Mouse (Mus musculus) granulocyte monocyte progenitor cell, adult 5-6 weeks (primary cell): ENCODE results near the gene B3gnt5. TPM values are rescaled to one million over a fixed set of nuclear protein-coding genes. Genes with fewer than 3 reads are reported as not detected.
"Not testable (repeated sequence)": the region's sequence is repeated elsewhere in the genome, so short reads cannot be mapped to it uniquely, and the experiment has no call there.

ENCODE experiments used
- ATAC-seq: replicated peaks from 2 replicates; pipeline ENCODE4 v1.8.0; 2016; ENCODE audit warnings: mild to moderate bottlenecking, moderate TSS enrichment, inconsistent platforms; ENCODE audit not compliant: poor library complexity, severe bottlenecking
- total RNA-seq, 2 experiments: library from RNA; stranded (forward) in 1 of 2; stranded (reverse) in 1 of 2; fragments of 200-712, 200-1000 nt in 1 of 2; fragments of >200 nt in 1 of 2; fragmentation: Nextera tagmentation in 1 of 2; gene quantifications; 2 replicates each; pipeline ENCODE4 v1.2.3; 2014 to 2017

The B3gnt5 gene
- total RNA-seq (2014; fragmentation: Nextera tagmentation), result 20.3 and 21.6 TPM in 2 replicates
- total RNA-seq (2017), result 39.8 and 40.1 TPM in 2 replicates

DNA sequence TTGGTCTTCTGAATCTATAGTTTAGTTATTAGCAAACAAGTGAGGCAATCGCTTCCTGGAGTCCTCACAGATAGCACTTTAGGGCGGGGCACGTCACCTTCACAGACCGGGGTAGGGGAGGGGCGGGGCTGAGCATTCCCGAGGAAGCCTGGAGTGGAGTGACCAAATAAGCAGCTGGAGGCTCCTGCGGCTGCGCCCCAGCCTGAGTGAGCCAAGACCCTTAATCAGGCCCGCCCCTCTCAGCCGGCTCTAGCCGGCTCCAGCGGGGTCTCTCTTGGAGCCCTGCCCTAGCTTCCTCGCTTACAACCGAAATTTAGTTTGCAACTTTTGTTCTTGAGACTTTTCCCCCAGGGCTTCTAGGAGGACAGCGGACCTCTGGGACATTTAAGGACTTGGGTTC is at the start of gene B3gnt5:
TSS of gene B3gnt5 (plus strand) at position 135 of the 400 bp plus-strand sequence.
- peak; percentile 93 for ATAC-seq

DNA sequence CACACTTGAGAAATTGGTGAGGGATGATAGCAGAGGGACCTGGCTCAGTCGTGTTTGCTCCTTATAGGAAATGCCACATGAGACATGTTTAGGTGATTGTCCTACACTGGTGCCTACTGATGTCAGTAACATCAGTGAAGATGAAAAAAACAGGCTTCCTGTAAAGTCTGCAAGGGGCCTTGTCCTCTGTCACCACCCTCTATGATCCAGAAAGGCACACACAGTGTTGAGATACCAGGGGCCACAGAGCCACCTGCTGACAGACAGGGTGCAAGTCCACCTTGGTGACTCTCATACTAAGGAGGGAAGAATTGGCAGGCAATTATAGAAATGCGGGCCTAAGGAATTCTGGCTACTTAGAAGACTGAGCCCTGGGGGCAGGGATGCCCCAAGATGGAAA is 39.0 kb upstream of the B3gnt5 start:
- ATAC-seq, result peak; percentile 46

DNA sequence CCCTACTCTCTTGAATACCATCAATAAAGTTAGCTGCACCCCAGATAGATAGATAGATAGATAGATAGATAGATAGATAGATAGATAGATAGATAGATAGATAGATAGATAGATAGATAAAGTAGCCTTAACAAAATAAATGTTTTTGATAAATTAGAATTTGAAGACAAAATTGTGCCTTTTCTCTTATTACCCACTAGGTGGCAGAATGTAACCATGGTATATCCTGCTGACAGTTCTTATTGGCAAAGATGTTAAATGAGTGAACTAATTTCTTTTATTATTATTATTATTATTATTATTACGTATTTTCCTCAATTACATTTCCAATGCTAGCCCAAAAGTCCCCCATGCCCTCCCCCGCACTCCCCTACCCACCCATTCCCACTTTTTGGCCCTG is 35.9 kb upstream of the B3gnt5 start:
- not testable (repeated sequence) for ATAC-seq

DNA sequence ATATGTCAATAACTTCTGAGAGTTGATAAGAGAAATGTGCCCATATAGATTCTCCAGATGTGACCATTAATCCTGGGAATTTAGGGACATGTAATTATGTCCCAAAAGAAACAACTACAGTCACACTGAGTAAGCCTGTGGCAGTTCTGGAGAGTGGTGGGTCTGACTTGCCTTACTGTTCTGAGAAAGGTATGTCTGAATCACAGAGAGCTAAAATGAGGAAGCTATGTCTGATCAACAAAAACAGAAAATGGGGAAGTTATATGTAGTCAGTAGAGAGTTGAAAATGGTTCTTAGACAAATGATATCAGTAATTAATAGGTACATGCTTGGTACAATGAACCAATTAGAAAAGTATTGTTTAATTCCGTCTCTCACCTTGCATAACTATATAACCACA is 27.1 kb upstream of the B3gnt5 start:
- peak; percentile 95 for ATAC-seq

DNA sequence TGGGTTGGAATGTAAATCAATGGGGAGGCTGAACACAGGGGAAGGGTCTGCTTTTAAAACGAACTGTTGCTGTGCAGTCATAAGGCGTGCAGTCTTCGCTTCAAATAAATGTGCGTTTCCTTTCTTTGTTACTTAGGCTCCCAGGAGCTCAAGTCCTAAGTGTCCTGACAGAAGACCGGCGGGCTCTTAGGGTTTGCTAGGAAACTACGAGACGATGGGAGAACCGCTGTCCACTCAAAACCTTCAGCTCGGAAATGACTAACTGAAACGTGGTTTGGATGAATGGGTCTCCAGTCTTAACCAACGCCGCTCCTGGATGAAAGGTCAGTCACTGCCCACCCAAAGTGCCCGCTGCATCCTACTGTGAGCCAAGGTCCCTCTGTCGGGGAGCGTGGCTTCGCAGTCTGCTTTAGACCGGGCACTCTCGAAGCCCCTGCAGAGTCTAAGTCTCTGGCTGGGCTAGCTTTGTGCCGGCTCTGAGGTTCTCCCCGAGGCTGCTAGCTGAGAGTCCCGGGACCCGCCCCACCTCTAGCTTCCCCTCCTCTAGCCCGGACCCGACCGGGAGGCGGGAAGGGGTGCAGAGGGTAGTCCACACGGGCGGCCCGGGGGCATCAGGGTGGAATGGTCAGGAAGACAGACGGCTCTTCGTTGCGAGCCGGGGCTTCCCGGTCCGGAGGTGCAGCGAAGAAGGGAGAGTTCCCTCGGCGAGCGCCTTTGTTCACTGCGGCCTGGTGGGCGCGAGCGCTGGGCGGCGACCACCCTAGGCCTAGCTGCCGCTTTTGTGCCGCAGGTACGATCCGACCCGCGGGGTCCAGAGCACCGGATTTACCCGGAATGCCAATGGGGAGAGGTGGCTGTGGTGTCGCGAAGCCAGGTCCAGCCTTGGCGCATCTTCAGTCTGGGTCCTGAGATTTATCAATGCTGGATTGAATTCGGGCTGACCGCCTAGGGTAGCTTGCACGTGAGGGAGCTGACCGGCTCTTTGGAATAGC is 793 bp downstream of the B3gnt5 start:
- ATAC-seq, result peak; percentile 62

DNA sequence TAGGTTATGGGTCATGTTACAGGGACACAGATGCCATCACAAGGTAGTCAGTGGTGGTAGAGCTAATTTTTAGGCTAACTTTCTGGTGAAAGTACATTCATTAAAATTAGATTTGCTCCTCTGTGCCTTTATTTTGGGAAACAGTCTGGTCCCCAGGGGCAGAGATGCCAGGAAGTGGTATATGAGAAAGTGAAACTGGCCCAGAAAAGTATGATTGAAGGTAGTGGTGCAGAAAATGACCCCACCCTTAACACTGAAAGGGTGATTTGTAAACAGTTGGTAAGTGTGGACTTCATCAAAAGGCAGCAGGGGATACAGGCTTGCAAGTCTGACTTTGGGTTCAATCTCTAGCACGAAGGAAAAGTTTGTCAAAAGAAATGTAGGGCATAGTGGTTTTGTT is 1.7 kb downstream of the B3gnt5 start:
- ATAC-seq, result 0 out of 2 replicates have a peak, but pooled peaks have one; percentile 26

DNA sequence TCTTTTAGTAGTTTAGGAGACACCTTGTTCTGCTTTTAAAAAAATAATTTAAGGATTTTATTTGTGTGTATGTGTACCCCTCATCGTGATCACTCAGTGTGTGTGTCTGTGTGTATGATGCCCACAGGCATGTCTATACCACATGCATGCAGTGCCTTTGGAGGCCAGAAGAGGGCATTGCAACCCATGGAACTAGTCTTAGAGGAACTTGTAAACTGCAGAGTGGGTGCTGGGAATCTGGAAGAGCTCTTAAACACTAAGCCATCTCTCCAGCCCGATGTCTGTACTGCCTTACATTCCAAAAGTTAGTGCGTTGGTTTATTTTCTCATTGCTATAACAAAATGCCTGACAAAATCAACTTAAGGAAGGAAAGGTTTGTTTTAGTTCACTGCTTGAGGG is 6.1 kb downstream of the B3gnt5 start:
- no peak for ATAC-seq

DNA sequence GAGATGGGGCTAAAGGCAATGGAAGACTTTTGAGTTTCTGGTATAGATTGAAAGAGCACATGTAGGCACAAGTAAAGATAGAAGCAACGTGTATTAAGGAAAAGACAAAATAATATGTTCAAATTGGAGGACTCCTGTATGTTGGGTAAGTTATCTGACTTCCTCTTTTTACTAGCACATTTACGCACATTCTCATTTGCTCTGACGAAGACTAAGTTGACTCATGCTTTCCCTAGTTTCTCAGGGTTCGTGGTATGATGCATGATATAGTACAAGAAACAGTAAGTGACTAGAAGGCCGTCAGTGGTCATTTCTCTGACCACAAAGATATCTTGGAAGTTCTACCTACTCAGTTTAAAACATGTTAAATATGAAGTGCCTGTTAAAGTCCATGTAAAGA is 8.0 kb downstream of the B3gnt5 start:
- peak; percentile 95 for ATAC-seq

DNA sequence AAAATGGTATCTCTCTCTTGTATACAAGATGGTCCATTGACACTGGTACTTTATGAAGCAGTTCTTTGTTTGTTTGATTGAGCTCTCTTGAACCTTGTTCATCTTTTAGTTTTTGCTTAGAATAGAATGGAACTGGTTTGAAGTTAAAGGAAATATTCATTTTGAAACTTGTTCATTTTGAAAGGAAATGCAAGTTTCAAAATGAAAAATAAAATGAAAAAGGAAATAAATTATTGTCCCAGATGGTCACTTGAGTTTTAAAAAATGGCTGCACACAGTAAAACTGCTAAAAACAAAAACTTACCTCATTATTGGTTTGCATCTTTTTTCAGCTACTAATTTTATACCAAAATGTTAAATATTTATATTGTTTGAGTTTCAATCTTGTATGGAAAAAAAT is 12.0 kb downstream of the B3gnt5 start:
- ATAC-seq, result no peak

DNA sequence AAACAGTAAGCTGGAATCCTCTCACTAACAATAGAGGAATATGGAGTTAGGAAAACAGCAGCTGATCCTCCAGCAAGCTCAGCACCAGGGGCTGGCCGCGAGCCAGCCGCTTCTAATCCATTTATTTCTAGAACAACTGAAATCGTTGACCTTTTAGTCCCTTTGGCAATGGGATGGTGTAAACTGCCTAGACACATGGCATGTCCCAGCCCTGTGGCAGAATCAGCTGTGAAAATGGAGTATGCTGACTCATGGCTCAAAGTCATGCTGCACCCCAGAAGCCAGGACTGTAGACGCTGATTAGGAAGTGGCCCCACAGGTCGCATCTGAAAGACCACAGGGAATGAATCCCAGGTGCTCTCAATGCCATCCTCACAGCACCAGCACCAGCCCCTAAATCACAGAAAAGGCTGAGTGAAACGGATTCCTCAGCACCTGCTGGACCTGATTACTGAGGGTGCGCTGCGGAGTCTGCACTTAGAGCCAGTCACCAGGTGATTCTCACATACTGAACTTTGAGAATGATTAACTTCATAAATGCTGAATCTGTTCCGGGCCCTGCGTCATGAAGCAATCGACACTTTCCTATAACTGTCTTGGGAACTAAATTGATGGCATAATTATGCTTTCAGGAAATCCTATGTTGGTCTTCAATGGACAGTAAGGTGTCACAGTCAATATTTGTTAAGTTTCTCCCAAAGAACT is 26.5 kb downstream of the B3gnt5 start:
- no peak for ATAC-seq

DNA sequence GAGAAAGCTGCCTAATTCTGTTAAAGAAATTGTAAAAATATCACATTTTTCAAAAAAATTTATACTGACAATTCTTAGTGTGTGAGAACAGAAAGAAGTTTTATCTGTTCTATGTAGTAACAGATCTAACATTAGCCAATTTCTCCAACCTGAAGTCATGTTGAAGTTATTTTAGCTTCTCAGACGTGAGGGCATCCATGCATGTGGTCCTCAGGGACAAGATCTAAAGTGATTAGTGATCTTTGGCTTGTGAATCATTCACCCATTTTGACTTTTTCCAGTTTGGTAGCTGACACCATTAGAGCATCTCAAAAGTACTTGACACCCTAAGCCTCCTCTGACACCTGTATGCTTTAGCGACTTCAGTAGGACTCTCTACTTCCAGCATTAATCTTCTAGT is 29.9 kb downstream of the B3gnt5 start:
- ATAC-seq, result no peak

DNA sequence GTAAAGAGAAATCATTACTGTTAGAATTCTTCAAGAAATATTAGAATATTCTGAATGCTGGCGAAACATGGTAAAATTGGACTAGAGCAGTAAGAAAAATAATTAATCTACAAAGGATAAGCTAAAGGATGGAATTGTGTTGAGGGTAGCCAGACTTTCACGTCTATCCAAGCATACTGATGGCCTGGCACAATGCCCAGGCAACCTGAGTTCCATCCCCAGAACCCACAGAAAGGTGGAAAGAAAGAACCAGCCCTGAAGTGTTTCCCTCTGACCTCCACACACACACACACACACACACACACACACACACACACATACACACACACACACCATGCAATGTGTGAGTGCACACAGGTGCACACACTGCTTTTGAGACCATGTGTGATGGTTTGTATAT is 58.8 kb downstream of the B3gnt5 start:
- ATAC-seq, result no peak

Other genes starting within 250 kb of the B3gnt5 start
- not detected in 2 replicates for gene Olfr167, start 237.9 kb upstream of the B3gnt5 start, total RNA-seq (2014; fragmentation: Nextera tagmentation)
- not detected in 2 replicates for gene Olfr167, start 237.9 kb upstream of the B3gnt5 start, total RNA-seq (2017)
- not detected in 2 replicates for gene Olfr168, start 224.7 kb upstream of the B3gnt5 start, total RNA-seq (2014; fragmentation: Nextera tagmentation)
- not detected in 2 replicates for gene Olfr168, start 224.7 kb upstream of the B3gnt5 start, total RNA-seq (2017)
- not detected in 2 replicates for gene Olfr169, start 188.4 kb upstream of the B3gnt5 start, total RNA-seq (2014; fragmentation: Nextera tagmentation)
- gene Olfr169, start 188.4 kb upstream of the B3gnt5 start, total RNA-seq (2017), result not detected in 2 replicates
- gene Olfr170, start 148.3 kb upstream of the B3gnt5 start, total RNA-seq (2014; fragmentation: Nextera tagmentation), result not detected in 2 replicates
- gene Olfr170, start 148.3 kb upstream of the B3gnt5 start, total RNA-seq (2017), result not detected in 2 replicates
- gene Olfr171, start 130.3 kb upstream of the B3gnt5 start, total RNA-seq (2014; fragmentation: Nextera tagmentation), result not detected in 2 replicates
- not detected in 2 replicates for gene Olfr171, start 130.3 kb upstream of the B3gnt5 start, total RNA-seq (2017)
- not detected in 2 replicates for gene Lamp3, start 53.8 kb upstream of the B3gnt5 start, total RNA-seq (2014; fragmentation: Nextera tagmentation)
- 0.04 TPM in 1 of 2 replicates, not detected in the other for gene Lamp3, start 53.8 kb upstream of the B3gnt5 start, total RNA-seq (2017)
- gene Klhl6, start 222.8 kb downstream of the B3gnt5 start, total RNA-seq (2014; fragmentation: Nextera tagmentation), result 57.2 and 59.7 TPM in 2 replicates
- 82.5 and 87.3 TPM in 2 replicates for gene Klhl6, start 222.8 kb downstream of the B3gnt5 start, total RNA-seq (2017)